Mouse (Mus musculus) kidney, embryonic 16.5 days (tissue): ENCODE measurements around the gene Bach2. TPM values are rescaled to one million over a fixed set of nuclear protein-coding genes. Genes with fewer than 3 reads are reported as not detected.
A peak's percentile ranks its signal among the peaks of the same experiment; 100 is the strongest.

Experiments
- ATAC-seq: fragments of 200-750 bp; cut with Nextera tagmentation; 2 replicates; pipeline ENCODE4 v1.8.0; 2017; ENCODE audit warnings: moderate TSS enrichment; ENCODE audit not compliant: low FRiP score, low TSS enrichment
- H3K27ac ChIP-seq: fragments of 300-500 bp; sonication (generic); 2 replicates; pipeline ENCODE4 v1.5.1; 2014; ENCODE audit warnings: low read length
- H3K27me3 ChIP-seq: fragments of 300-500 bp; sonication (generic); 2 replicates; pipeline ENCODE4 v1.6.1; 2014; ENCODE audit warnings: low read length, control low read depth, mixed read lengths; ENCODE audit not compliant: insufficient read depth
- H3K36me3 ChIP-seq: fragments of 300-500 bp; sonication (generic); 2 replicates; pipeline ENCODE4 v1.6.1; 2014; ENCODE audit warnings: low read length, control low read depth, mixed read lengths; ENCODE audit not compliant: insufficient read depth
- H3K4me1 ChIP-seq: fragments of 300-500 bp; sonication (generic); 2 replicates; pipeline ENCODE4 v1.6.1; 2014; ENCODE audit warnings: low read length, control low read depth, mixed read lengths; ENCODE audit not compliant: insufficient read depth
- H3K4me2 ChIP-seq: fragments of 300-500 bp; sonication (generic); replicated peaks from 2 replicates; pipeline ENCODE4 v1.6.1; 2014; ENCODE audit warnings: low read depth, low read length
- H3K4me3 ChIP-seq: fragments of 300-500 bp; sonication (generic); 2 replicates; pipeline ENCODE4 v1.5.1; 2014; ENCODE audit warnings: mild to moderate bottlenecking, low read length
- H3K9ac ChIP-seq: fragments of 300-500 bp; sonication (generic); replicated peaks from 2 replicates; pipeline ENCODE4 v1.6.1; 2014; ENCODE audit warnings: low read length
- H3K9me3 ChIP-seq: fragments of 300-500 bp; sonication (generic); 2 replicates; pipeline ENCODE4 v1.6.1; 2016; ENCODE audit warnings: low read length, control low read depth
- WGBS: fragments of 180-500 bp; shearing (Covaris S2); extraction: QIAGEN DNeasy Blood & Tissue Kit; methylation state at CpG from one replicate; pipeline ENCODE4 v1.1.7; 2014; 5-methylcytosine and 5-hydroxymethylcytosine counted together
- polyA plus RNA-seq: library from polyadenylated mRNA; unstranded; fragments of >200 nt; fragmentation: Nextera tagmentation; extraction: Ambion mirVana; gene quantifications from 2 replicates; pipeline ENCODE4 v1.2.1, GENCODE M21; 2015

Bach2 gene
- polyA plus RNA-seq, 1 experiment from 2014 or later = 7.9 TPM

DNA sequence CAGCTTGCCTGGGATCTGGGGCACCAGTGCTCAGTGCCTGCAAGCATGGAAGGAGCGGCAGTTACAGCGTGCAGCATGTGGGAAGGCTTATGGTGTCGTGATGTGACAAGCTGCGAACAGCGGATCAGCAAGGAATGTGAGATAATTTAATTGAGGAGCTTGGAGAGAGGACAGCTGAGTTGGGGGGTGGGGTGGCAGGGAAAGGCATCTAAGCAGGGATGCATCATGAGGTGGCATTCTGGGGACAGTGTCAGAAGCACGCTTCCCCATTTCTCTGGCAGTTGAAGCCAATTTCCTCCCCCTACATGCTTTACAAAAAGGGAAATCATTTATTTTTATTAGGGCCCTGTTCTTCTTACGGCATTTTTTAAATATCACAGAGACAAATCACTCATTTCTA lies 134.5 kb downstream of the Bach2 start:
- no peak for ATAC-seq
- H3K9ac ChIP-seq = no peak overlapping the region
- 35% methylated on average over 7 of the region's 7 CpGs for WGBS
- no peaks in the 10 kb centered on the region for H3K9me3 ChIP-seq
- peaks cover 10% of the 10 kb centered on the region; the same call in 1 of the 2 replicates for H3K4me1 ChIP-seq
- H3K27ac ChIP-seq = no peak overlapping the region
- no peaks in the 10 kb centered on the region for H3K36me3 ChIP-seq
- no peaks in the 10 kb centered on the region for H3K27me3 ChIP-seq
- no peak overlapping the region for H3K4me3 ChIP-seq
- H3K4me2 ChIP-seq = peak overlapping the region; percentile 8; the same call in 1 of the 2 replicates

DNA sequence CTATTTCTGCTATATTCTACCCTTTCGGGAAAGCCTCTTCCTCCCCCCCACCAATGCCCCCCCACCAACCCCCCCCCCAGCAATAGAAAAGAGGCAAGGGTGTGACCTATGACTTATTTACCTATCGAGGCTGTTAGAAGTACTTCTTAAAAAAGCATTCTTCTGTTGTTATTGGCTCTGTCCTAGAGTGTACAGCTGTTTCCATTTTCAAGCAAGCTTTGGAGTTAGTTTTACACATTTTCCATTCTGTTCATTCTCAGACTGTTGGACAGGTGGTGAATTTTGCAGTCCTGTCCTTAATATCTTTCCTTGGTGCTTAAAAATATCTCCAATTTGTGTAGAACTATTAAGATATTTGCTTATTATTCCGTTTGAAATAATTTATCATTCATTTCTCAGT lies 134.9 kb downstream of the Bach2 start:
- no peaks in the 10 kb centered on the region for H3K27me3 ChIP-seq
- peak; percentile 67; the same call in 1 of the 2 replicates for ATAC-seq
- no peak overlapping the region for H3K4me2 ChIP-seq
- no peak overlapping the region for H3K27ac ChIP-seq
- no peak overlapping the region for H3K9ac ChIP-seq
- H3K36me3 ChIP-seq = no peaks in the 10 kb centered on the region
- no peaks in the 10 kb centered on the region for H3K9me3 ChIP-seq
- peaks cover 10% of the 10 kb centered on the region; the same call in 1 of the 2 replicates for H3K4me1 ChIP-seq
- WGBS = 54% methylated on average over 3 of the region's 3 CpGs
- no peak overlapping the region for H3K4me3 ChIP-seq

DNA sequence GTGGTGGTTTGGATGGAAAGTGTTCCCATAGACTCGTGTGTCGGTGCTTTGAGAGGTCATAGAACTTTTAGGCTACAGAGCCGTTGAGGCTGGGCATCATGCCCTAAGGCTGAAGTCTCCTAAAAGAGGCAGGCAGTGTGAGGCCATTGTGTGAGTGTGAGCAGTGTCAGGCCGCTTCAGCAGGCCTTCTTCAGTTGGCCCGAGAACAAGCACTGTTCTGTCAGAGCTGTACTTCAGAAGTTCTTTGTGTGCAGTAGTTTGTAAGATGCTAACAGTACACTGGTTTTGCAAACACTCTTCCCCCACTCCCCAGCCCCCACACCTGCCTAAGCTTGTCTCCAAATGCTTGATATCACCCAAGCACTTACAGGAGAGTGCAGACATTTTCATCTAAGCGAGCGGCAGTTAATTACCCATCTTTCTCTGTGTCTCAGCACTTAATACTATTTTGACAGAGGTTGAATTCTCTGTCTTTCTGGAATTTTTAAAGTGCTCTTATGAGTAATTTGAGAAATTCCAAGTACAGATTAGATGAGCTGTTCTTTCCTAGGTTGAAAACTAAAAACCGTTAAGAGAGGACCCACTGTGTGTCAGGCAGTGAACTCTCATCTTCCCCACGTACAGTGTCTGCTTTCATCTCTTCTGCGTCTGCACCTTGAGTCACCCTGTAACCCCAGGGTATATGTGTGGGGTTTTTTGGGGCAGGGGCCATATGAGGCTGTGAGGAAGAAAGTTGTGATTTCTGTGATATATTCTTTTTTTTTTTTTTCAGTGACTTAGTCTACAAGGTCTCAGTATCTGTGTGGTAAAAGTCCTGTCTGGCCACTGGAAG lies 136.4 kb downstream of the Bach2 start:
- Histone ChIP-seq H3K36me3 (no peaks in the 10 kb centered on the region), H3K4me3 (no peak overlapping the region), H3K4me1 (peaks cover 10% of the 10 kb centered on the region; the same call in 1 of the 2 replicates), H3K9me3 (no peaks in the 10 kb centered on the region), H3K27me3 (no peaks in the 10 kb centered on the region), H3K9ac (no peak overlapping the region), H3K4me2 (no peak overlapping the region), H3K27ac (no peak overlapping the region)
- WGBS = 80% methylated on average over 10 of the region's 10 CpGs
- no peak for ATAC-seq

DNA sequence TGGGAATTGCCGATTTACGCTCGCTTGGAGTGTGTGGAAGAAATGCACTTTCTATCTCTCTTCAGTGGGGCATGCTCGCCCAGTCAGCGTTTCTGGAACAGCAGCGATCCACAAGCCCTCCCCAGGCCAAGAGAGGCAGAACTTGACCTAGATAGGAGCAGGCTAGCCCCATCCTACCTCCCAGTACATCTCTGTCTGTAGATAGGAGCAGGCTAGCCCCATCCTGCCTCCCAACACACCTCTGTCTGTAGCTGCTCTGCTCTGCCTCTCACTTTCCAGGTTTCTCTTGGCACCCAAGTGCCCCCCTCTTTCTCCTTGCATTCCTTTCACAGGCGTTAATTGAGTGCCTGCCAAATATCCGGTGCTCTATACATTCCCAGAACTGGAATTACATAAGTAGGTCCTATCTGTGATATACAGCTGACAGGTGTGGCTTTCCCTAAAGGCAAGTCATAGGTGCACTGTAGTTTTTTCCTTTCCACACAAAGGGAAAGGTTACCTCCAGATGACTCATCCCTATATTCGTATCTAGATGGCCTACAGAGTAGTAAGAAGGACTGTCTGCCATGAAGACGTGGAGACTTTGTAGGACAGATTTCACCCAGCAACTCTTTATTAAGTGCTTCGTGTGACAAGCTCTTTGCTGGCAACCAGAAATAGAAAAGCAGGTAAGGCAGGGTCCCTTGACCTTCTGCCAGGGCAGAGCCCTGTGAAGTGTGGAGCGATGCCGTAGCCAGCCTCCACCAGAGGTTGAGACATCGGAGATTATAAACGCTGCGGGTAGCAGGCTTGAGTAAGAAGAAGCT lies 137.3 kb downstream of the Bach2 start:
- H3K4me3 ChIP-seq = no peak overlapping the region
- H3K4me2 ChIP-seq = no peak overlapping the region
- H3K27me3 ChIP-seq = no peaks in the 10 kb centered on the region
- no peak overlapping the region for H3K27ac ChIP-seq
- H3K9ac ChIP-seq = no peak overlapping the region
- H3K9me3 ChIP-seq = no peaks in the 10 kb centered on the region
- 89% methylated on average over 16 of the region's 16 CpGs for WGBS
- no peaks in the 10 kb centered on the region for H3K36me3 ChIP-seq
- peaks cover 10% of the 10 kb centered on the region; the same call in 1 of the 2 replicates for H3K4me1 ChIP-seq
- ATAC-seq = no peak

DNA sequence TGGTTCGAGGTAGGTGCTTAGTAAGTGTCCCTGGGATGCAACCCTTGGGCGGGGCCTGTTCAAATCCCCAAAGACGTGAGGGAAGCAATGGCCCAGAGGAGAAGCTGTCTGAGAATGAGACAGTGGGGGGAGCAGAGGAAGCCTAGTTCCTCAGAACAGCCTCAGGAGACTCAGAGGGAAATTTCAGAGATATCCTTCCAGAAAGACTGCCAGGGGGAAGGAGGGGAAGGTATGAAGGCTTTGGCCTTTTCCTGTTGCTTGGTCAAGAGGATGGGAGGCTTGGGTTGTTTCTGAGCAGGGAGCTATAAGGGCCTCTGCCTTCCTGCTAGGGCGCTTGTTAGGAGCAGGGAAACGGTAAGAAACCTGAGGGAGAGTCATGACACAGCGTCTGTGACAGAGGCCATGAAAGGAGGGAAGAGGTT lies 137.9 kb downstream of the Bach2 start:
- Histone ChIP-seq H3K36me3 (no peaks in the 10 kb centered on the region), H3K4me3 (no peak overlapping the region), H3K27me3 (no peaks in the 10 kb centered on the region), H3K9ac (no peak overlapping the region), H3K4me2 (no peak overlapping the region), H3K9me3 (no peaks in the 10 kb centered on the region), H3K27ac (no peak overlapping the region), H3K4me1 (peaks cover 10% of the 10 kb centered on the region; the same call in 1 of the 2 replicates)
- ATAC-seq = no peak
- WGBS = 63% methylated on average over 6 of the region's 6 CpGs

DNA sequence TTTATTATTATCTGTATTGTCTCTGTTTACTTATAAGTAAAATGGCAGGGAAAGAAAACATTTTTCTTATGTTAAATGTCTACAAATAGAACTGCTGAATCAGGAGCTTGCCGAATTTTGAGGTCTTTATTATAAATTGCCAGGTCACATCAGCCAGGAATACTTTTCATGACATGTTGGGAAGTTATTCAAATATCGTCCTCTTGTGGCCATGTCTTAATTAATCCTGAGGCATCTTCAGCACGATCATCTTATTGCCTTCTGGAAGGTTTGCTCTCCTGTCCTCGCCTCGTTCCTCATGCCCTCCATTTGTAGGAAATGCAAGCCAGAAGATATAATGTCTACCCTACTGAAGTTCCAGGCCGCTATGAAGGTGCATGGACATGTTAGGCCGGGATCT lies 140.5 kb downstream of the Bach2 start:
- Histone ChIP-seq H3K9ac (no peak overlapping the region), H3K27ac (no peak overlapping the region), H3K4me3 (no peak overlapping the region), H3K36me3 (no peaks in the 10 kb centered on the region), H3K27me3 (no peaks in the 10 kb centered on the region), H3K4me2 (no peak overlapping the region), H3K9me3 (no peaks in the 10 kb centered on the region), H3K4me1 (peaks cover 10% of the 10 kb centered on the region)
- no peak for ATAC-seq
- 89% methylated on average over 7 of the region's 7 CpGs for WGBS

DNA sequence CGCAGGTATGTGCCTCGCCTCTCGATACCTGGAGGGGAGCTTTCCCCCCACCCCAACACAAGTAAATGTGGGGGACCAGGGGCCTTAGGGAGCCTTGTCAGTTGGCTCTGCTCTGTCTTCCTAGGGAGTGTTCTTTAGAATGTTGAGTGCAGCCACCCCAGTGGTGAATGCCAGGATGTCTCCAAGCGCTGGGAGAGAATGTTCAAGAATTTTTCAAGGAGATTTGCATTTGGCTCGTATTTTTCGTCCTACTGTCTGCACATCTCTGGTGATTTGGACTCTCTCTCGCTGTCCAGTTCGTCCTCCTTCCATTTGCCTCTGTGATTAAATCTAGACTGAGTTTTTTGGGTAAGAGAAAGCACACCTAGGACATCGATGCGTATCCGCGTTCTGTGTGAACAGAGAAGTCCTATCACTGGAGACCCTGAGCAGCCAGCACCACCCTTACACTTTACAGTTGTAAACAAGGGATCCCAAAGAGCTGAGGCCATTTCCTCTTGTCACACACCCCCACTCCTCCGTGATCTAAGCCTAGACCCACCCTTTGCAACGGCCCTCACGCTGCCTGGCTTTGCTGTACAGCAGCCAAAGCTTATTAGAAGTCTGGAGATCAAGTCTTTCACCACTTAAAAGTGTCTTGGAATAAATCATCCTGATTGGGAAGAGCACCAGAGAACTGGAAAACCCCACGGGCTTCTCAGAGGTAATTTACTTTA lies 143.2 kb downstream of the Bach2 start:
- H3K4me2 ChIP-seq = no peak overlapping the region
- no peak overlapping the region for H3K4me3 ChIP-seq
- ATAC-seq = no peak
- no peaks in the 10 kb centered on the region for H3K9me3 ChIP-seq
- H3K36me3 ChIP-seq = no peaks in the 10 kb centered on the region
- H3K27me3 ChIP-seq = no peaks in the 10 kb centered on the region
- H3K27ac ChIP-seq = no peak overlapping the region
- WGBS = 64% methylated on average over 16 of the region's 16 CpGs
- no peak overlapping the region for H3K9ac ChIP-seq
- H3K4me1 ChIP-seq = peaks cover 17% of the 10 kb centered on the region

DNA sequence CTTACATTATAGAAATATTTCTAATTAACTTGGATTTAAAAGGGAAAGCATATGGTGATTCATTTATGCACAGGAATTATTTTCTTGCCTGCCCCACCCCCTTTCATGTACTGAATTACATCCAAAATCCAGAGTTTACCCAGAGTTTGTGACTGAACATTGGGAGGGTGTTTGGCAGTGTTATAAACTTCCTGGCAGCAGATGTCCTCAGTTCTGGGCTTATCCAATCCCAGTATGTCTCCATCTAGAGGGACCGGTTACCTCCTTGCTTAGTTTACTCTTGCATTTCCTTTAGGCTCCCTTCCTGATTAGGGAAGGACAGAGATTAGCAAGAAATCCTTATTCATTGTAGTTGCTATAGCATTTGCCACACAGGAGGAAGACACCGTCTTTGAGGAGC lies 146.5 kb downstream of the Bach2 start:
- Histone ChIP-seq H3K4me2 (no peak overlapping the region), H3K4me3 (no peak overlapping the region), H3K4me1 (peaks cover 40% of the 10 kb centered on the region), H3K27me3 (no peaks in the 10 kb centered on the region), H3K9ac (no peak overlapping the region), H3K9me3 (no peaks in the 10 kb centered on the region), H3K36me3 (no peaks in the 10 kb centered on the region), H3K27ac (no peak overlapping the region)
- ATAC-seq = no peak
- WGBS = 88% methylated on average over 2 of the region's 2 CpGs

DNA sequence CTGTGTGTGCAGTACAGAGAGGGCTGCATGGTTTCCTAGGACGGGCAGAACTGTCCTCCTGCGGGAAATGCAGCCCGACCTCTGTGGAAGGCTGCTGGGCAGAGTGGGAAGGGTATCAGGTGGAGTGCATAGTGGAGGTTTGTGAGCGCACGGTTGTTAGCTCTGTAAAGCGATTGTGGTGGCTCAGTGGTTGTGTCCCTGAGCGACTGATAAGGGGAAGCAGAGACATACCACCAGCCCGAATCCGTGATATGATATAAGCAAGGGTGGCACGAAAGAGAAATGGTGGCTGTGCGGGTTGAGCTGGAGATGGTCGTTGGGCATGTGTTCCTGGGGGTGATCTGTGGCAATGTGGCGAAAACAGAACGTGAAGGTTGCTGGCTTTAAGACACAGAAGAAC lies 147.0 kb downstream of the Bach2 start:
- H3K9ac ChIP-seq = no peak overlapping the region
- no peaks in the 10 kb centered on the region for H3K9me3 ChIP-seq
- H3K27ac ChIP-seq = no peak overlapping the region
- H3K4me3 ChIP-seq = no peak overlapping the region
- H3K27me3 ChIP-seq = no peaks in the 10 kb centered on the region
- WGBS = 92% methylated on average over 14 of the region's 14 CpGs
- H3K4me1 ChIP-seq = peaks cover 40% of the 10 kb centered on the region
- ATAC-seq = no peak
- no peaks in the 10 kb centered on the region for H3K36me3 ChIP-seq
- no peak overlapping the region for H3K4me2 ChIP-seq
